Mouse (Mus musculus): Measurements from ENCODE around the gene Lama4.

Gene Lama4

GRCm38 (mm10) chr10:38965075-38965781 is at the start of gene Lama4:
Gene Lama4, plus strand, starts transcription at chr10:38965515.
- no peak for DNase-seq

GRCm38 (mm10) chr10:38916027-38916617 is 49.2 kb upstream of the Lama4 start:
- no peak for DNase-seq

DNA sequence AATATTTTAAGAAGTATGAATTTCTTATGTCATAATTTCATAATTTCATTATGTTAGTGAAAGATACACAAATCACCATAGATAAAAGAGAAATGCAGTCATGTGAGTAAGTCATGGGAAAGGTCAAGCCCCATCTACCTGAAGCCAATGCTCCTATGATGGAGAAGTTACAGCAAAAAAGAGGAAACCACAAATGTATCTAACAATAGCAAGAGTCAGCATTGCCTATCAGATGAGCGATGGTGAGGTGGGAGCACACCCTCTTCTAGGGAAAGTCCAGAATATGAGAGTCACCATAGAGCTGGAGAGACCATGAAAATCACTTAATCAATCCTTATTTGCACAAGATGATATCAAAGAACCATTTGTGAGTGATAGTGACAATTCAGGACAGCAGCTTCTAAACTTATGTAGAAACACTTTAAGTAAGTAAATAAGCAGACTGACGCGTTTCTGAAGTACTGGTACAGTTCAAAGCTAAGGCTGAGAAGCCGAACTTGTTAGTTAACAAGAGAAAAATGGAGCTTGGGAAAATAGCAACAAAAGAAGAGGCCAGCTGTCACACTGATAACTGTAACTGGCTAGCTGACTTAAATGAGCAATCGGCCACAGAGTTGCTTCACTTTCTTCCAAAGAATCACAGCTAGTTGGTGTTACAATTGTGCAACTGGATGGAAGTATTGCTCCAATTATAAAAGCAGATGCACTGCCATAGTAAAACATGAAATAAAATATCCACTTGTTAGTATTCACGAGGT is 36.2 kb upstream of the Lama4 start:
- DNase-seq: no peak

DNA sequence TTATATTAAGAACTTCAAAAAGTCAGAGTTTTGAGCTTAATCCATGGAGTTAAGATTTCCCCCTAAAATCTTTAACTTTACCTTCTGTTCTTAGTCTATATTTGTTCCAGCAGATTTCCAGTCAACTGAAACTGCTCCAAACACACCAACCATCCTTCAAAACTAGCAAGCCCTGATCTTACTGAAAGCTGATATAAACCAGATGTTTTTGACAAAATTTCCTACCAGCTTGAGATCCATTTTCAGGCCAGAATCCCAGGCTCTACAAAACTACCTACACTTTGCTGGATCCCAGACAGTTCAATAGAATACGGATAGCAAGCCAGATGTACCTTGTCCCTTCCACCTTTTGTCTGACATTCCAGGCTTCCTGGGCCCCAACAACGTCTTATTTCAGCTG is 20.6 kb upstream of the Lama4 start:
- no peak for DNase-seq

GRCm38 (mm10) chr10:38961920-38962319 is 3.4 kb upstream of the Lama4 start:
- DNase-seq: no peak

DNA sequence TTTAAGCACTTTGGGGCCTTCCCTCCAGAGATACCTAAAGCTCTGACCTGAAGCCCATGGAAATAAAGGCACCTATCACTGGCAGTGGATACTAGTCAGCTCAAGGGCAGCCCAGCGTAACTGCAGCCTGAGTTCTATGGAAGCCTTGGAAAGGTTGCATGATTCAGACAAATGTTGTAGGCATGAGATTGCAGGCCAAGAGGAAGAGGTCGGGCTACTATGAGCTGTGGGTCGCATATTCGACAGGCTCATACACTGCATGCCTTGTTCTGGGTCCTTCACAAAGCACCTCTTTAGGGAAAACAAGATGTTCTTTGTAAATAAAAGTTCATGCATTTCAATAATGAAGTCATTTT is 618 bp upstream of the Lama4 start:
- no peak for DNase-seq

DNA sequence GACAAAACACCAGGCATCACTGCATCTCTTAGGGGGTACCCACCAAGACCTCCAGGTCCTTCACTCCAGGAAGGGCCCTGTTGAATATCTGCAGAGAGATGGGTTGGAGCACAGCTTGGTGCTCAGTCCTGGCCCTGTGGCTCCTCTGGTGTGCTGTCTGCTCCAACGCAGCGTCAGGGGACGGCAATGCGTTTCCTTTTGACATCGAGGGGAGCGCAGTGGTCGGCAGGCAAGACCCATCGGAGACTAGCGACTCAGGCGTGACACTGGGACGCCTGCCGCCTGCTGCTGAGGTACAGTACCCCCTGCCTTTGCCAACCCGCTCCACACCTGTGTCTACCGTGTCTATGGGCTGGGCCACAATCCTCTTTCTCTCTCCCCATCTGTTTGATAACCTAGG is 542 bp downstream of the Lama4 start:
- DNase-seq: no peak

- DNase-seq: no peak
These were observed 1.3 kb downstream of the Lama4 start for GRCm38 (mm10) chr10:38966646-38967045.

DNA sequence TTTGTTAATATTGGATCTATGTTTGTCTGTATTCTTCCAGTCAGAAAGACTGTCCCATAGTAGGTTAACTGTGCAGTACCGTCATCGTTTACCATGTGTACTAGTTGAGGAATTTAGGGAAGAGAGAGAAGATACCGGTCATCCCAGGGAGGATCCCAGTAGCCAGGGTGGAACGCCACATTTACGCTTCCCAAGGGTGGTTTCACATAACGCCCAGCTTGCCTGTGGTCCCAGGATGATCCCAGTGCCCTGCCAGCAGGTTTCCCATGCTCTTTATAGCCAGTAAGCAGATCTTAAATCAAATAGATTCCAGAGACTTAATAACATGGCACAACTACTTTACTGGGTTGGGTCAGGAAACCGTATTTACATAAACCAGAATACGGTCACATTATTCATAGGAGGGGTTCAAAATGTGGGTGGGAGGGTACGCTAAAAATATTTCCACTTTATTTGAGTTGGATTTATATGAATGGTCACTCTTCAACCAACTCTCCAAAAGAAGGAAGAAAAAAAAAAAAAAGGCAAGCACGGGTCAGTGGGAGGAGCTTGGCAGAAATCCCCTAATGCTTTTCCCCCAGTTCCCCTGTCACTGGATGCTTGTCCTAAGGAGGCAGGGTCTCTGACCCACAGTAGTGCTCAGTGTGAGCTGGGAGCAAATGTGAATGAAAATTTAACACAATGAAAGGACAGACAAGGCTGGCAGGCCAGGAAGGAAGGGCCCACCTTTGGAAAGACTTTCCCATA is 3.2 kb downstream of the Lama4 start:
- no peak for DNase-seq

GRCm38 (mm10) chr10:38969543-38969942 is 4.2 kb downstream of the Lama4 start:
- DNase-seq: no peak

- DNase-seq: no peak
These were observed 4.7 kb downstream of the Lama4 start for GRCm38 (mm10) chr10:38969975-38970374.

- DNase-seq: no peak
These were observed 7.1 kb downstream of the Lama4 start for GRCm38 (mm10) chr10:38972221-38972946.

DNA sequence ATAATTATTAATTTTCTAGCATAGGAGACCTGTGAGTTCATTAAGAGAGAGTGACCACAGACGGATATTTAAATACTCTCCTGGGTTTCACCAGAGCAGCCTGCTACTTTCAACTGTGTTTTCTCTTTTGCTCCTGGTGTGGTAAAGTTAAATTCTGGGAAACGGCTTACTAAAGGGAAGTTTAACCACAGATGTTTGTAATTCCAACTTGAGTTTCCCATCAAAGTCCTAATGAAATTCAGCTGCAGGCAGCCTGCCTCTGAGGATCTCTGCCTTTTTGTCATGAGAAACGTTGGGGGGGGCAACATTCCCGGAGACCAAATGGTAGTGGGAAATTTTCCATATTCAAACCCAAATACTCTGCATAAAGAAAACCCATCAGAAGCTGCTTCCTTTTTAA is 7.7 kb downstream of the Lama4 start:
- DNase-seq: no peak

- no peak for DNase-seq
These were observed 12.9 kb downstream of the Lama4 start for GRCm38 (mm10) chr10:38978195-38978594.

DNA sequence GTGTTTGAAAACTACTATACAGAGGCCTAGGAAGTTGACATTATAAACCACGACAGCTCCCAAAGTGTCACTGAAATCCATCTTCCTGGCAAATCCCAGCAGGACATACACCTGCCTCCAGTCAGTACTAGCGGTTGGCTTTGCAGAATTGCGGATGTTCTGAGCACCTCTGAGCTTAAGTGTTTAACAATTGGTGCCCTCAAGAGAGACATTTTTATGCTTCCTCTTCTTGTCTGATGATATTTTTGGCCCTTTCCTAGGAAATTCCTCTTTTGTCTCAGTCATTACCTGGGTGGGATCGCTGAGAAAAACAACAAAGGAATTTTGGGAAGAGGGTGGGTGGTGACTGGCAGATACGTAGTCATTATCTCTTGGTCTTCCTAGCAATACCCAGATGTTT is 14.4 kb downstream of the Lama4 start:
- DNase-seq: no peak

DNA sequence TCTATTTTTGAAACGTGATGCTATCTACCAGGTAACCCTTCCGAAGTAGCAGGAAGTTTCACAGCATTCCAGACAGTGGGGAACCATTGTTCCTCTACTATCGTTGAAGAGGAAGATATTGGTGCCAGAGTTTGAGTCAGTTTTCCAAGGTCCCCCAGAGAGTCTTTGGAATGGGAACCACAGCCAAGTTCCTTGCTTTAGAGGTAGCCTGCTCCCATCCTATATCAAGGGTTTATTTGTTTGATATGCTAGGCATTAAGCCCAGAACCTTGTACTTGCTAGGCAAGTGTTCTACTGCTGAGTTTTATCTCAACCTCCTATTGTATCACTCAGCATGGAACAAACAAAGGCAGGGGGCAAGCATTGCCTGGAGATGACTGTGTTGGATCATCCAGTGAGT is 15.7 kb downstream of the Lama4 start:
- no peak for DNase-seq

GRCm38 (mm10) chr10:38984358-38985075 is 19.2 kb downstream of the Lama4 start:
- no peak for DNase-seq

GRCm38 (mm10) chr10:38986053-38986452 is 20.7 kb downstream of the Lama4 start:
- no peak for DNase-seq

- no peak for DNase-seq
These were observed 27.5 kb downstream of the Lama4 start for GRCm38 (mm10) chr10:38992827-38993226.

- DNase-seq: no peak
These were observed 28.5 kb downstream of the Lama4 start for GRCm38 (mm10) chr10:38993632-38994424.
